Mouse (Mus musculus) stomach, postnatal 0 days (tissue): ENCODE measurements at regions not wholly inside any gene's neighbourhood (a gene's known extent, or its start where the extent isn't known, plus 50 kb on each side); places are given as distances from the start of the nearest gene placed in this dataset.

ENCODE experiments used
- ATAC-seq: fragments of 200-750 bp; cut with Nextera tagmentation; 2 replicates; pipeline ENCODE4 v1.8.0; 2017; ENCODE audit not compliant: low FRiP score, low TSS enrichment
- DNase-seq: peaks from one replicate; pipeline ENCODE4 v3.0.0-alpha.2; 2016; ENCODE audit warnings: low spot score
- H3K27ac ChIP-seq: fragments of 300-500 bp; sonication (generic); replicated peaks from 2 replicates; pipeline ENCODE4 v1.5.1; 2014; ENCODE audit warnings: mild to moderate bottlenecking, control low read depth
- H3K27me3 ChIP-seq: fragments of 300-500 bp; sonication (generic); 2 replicates; pipeline ENCODE4 v1.6.1; 2014; ENCODE audit warnings: low read length; ENCODE audit not compliant: control insufficient read depth, insufficient read depth
- H3K36me3 ChIP-seq: fragments of 300-500 bp; sonication (generic); 2 replicates; pipeline ENCODE4 v1.6.1; 2014; ENCODE audit warnings: low read length, mixed read lengths; ENCODE audit not compliant: control insufficient read depth, insufficient read depth
- H3K4me1 ChIP-seq: fragments of 300-500 bp; sonication (generic); replicated peaks from 2 replicates; pipeline ENCODE4 v1.6.1; 2014; ENCODE audit warnings: antibody characterized with exemption; ENCODE audit not compliant: control insufficient read depth, insufficient read depth
- H3K4me2 ChIP-seq: fragments of 300-500 bp; sonication (generic); replicated peaks from 2 replicates; pipeline ENCODE4 v1.6.1; 2014; ENCODE audit warnings: low read depth, mild to moderate bottlenecking, control low read depth, moderate library complexity
- H3K4me3 ChIP-seq: fragments of 300-500 bp; sonication (generic); 2 replicates; pipeline ENCODE4 v1.5.1; 2014; ENCODE audit warnings: low read depth, low read length, control low read depth
- H3K9ac ChIP-seq: fragments of 300-500 bp; sonication (generic); 2 replicates; pipeline ENCODE4 v1.6.1; 2014; ENCODE audit warnings: mild to moderate bottlenecking, low read length, control low read depth, mixed read lengths
- H3K9me3 ChIP-seq: fragments of 300-500 bp; sonication (generic); 2 replicates; pipeline ENCODE4 v1.6.1; 2016; ENCODE audit warnings: low read length; ENCODE audit not compliant: control insufficient read depth
- CTCF ChIP-seq: IDR thresholded peaks from 2 replicates; pipeline ENCODE4 v1.5.1; 2016; ENCODE audit warnings: antibody characterized with exemption, low read depth, mild to moderate bottlenecking, moderate library complexity
- EP300 ChIP-seq: optimal IDR thresholded peaks from 2 replicates; pipeline ENCODE3; 2016; ENCODE audit warnings: antibody characterized with exemption
- WGBS: fragments of 180-500 bp; shearing (Covaris S2); extraction: QIAGEN DNeasy Blood & Tissue Kit; methylation state at CpG from one replicate; pipeline ENCODE4 v1.1.7; 2014; 5-methylcytosine and 5-hydroxymethylcytosine counted together

- Histone ChIP-seq H3K4me2 (no peak overlapping the region), H3K27ac (no peak overlapping the region), H3K36me3 (no peaks in the 10 kb centered on the region), H3K4me3 (no peak overlapping the region), H3K4me1 (no peaks in the 10 kb centered on the region), H3K27me3 (no peaks in the 10 kb centered on the region), H3K9ac (no peak overlapping the region), H3K9me3 (no peaks in the 10 kb centered on the region)
- ATAC-seq (no peak), DNase-seq (no peak)
- TF ChIP-seq CTCF (no peak), EP300 (no peak)
- WGBS = 71% methylated on average over 8 of the region's 8 CpGs
These were observed 272.8 kb upstream of the Cntnap4 start for GRCm38 (mm10) chr8:112297021-112297420.

- H3K4me3 ChIP-seq = no peak overlapping the region
- no peak for ATAC-seq
These were observed 268.5 kb upstream of the Gm6793 start for GRCm38 (mm10) chr8:112283316-112283715.

GRCm38 (mm10) chr8:112269598-112269997, 254.8 kb upstream of the Gm6793 start:
- no peak overlapping the region for H3K27ac ChIP-seq
- H3K4me2 ChIP-seq = no peak overlapping the region
- no peaks in the 10 kb centered on the region for H3K4me1 ChIP-seq
- no peaks in the 10 kb centered on the region for H3K27me3 ChIP-seq
- TF ChIP-seq CTCF (no peak), EP300 (no peak)
- H3K4me3 ChIP-seq = no peak overlapping the region
- WGBS = 70% methylated on average over 5 of the region's 5 CpGs
- no peaks in the 10 kb centered on the region for H3K36me3 ChIP-seq
- H3K9me3 ChIP-seq = no peaks in the 10 kb centered on the region
- DNase-seq (no peak), ATAC-seq (no peak)
- H3K9ac ChIP-seq = no peak overlapping the region

More at GRCm38 (mm10) chr8:112283316-112283715, 268.5 kb upstream of the Gm6793 start:
- TF ChIP-seq CTCF (no peak), EP300 (no peak)
- Histone ChIP-seq H3K9me3 (no peaks in the 10 kb centered on the region), H3K27ac (no peak overlapping the region), H3K4me1 (no peaks in the 10 kb centered on the region), H3K4me2 (no peak overlapping the region), H3K9ac (no peak overlapping the region), H3K27me3 (no peaks in the 10 kb centered on the region), H3K36me3 (no peaks in the 10 kb centered on the region)
- no peak for DNase-seq
- WGBS = 86% methylated on average over 6 of the region's 6 CpGs

- no peak overlapping the region for H3K27ac ChIP-seq
- H3K9ac ChIP-seq = no peak overlapping the region
- 67% methylated on average over 8 of the region's 8 CpGs for WGBS
- H3K4me2 ChIP-seq = no peak overlapping the region
- ATAC-seq (no peak), DNase-seq (no peak)
- no peaks in the 10 kb centered on the region for H3K36me3 ChIP-seq
- H3K9me3 ChIP-seq = no peaks in the 10 kb centered on the region
- no peak overlapping the region for H3K4me3 ChIP-seq
- H3K27me3 ChIP-seq = no peaks in the 10 kb centered on the region
- no peaks in the 10 kb centered on the region for H3K4me1 ChIP-seq
- no peak for TF ChIP-seq EP300
These were observed 254.4 kb upstream of the Gm6793 start for GRCm38 (mm10) chr8:112269214-112269566.

- no peak for ATAC-seq
- Histone ChIP-seq H3K4me2 (no peak overlapping the region), H3K9ac (no peak overlapping the region), H3K9me3 (no peaks in the 10 kb centered on the region), H3K4me1 (no peaks in the 10 kb centered on the region), H3K36me3 (no peaks in the 10 kb centered on the region), H3K4me3 (no peak overlapping the region), H3K27ac (no peak overlapping the region), H3K27me3 (no peaks in the 10 kb centered on the region)
- WGBS = 72% methylated on average over 9 of the region's 9 CpGs
- no peak for DNase-seq
- TF ChIP-seq CTCF (no peak), EP300 (no peak)
These were observed 253.8 kb upstream of the Gm6793 start for GRCm38 (mm10) chr8:112268544-112269213.

- no peak overlapping the region for H3K27ac ChIP-seq
- WGBS = 35% methylated on average over 13 of the region's 13 CpGs
- no peak overlapping the region; the same call in 1 of the 2 replicates for H3K4me2 ChIP-seq
- H3K36me3 ChIP-seq = no peaks in the 10 kb centered on the region
- H3K4me1 ChIP-seq = no peaks in the 10 kb centered on the region
- no peaks in the 10 kb centered on the region for H3K27me3 ChIP-seq
- no peak overlapping the region for H3K4me3 ChIP-seq
- no peak overlapping the region for H3K9ac ChIP-seq
- no peaks in the 10 kb centered on the region for H3K9me3 ChIP-seq
- ATAC-seq (no peak), DNase-seq (no peak)
- no peak for TF ChIP-seq CTCF
- no peak for TF ChIP-seq EP300
These were observed 243.2 kb upstream of the Gm6793 start for GRCm38 (mm10) chr8:112257922-112258475.
